Mouse (Mus musculus): ENCODE measurements around the gene Trpv4. TPM values are rescaled to one million over a fixed set of nuclear protein-coding genes. Genes with fewer than 3 reads are reported as not detected.

Trpv4 gene
- polyA plus RNA-seq, 1 experiment, result 127 TPM

DNA sequence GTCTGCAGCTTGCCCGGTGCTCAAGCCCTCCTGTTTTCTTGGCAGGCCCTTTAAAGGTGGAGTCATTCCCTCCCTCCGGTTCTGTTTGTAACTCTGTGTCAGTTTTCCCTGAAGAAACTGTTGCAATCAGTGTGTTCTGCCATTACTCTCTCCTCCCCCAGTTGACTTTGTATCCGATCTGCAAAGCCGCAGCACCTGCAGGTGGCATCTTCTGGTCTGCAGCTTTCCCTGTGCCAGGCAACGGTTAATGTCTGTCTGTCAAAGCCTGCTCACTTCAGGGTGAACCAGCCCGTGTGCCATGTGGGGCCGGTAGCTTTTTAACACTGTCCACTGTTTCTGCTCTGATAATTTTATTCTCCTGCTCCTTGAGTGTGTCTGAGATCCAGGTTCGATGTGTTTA, 61.0 kb downstream of the Trpv4 start:
- Histone ChIP-seq H3K27ac (ENCODE audit: insufficient read depth, low read depth, low read length) (peak overlapping the region; percentile 48; the same call in 1 of the 2 replicates), H3K4me3 (ENCODE audit: insufficient read depth, low read depth, low read length) (no peak overlapping the region), H3K27me3 (replicated peaks; ENCODE audit: control insufficient read depth, insufficient read depth, low read length) (no peaks in the 10 kb centered on the region), H3K4me1 (ENCODE audit: control insufficient read depth, insufficient read depth, low read length) (peaks cover 36% of the 10 kb centered on the region), H3K36me3 (ENCODE audit: control insufficient read depth, insufficient read depth, low read length) (no peaks in the 10 kb centered on the region)
- TF ChIP-seq CTCF (conservative IDR thresholded peaks at IDR 0.05; ENCODE audit: insufficient read depth, insufficient read length, low read depth, low read length), result no peak
- no peak for TF ChIP-seq POLR2A (IDR thresholded peaks at IDR 0.05; ENCODE audit: low read depth, low read length)
- no peak for DNase-seq
- WGBS, result 21% methylated on average over 8 of the region's 8 CpGs

GRCm38 (mm10) chr5:114596604-114597003, 61.6 kb downstream of the Trpv4 start:
- peak; percentile 56 for DNase-seq
- 25% methylated on average over 10 of the region's 10 CpGs for WGBS
- peaks cover 36% of the 10 kb centered on the region for H3K4me1 ChIP-seq (ENCODE audit: control insufficient read depth, insufficient read depth, low read length)

DNA sequence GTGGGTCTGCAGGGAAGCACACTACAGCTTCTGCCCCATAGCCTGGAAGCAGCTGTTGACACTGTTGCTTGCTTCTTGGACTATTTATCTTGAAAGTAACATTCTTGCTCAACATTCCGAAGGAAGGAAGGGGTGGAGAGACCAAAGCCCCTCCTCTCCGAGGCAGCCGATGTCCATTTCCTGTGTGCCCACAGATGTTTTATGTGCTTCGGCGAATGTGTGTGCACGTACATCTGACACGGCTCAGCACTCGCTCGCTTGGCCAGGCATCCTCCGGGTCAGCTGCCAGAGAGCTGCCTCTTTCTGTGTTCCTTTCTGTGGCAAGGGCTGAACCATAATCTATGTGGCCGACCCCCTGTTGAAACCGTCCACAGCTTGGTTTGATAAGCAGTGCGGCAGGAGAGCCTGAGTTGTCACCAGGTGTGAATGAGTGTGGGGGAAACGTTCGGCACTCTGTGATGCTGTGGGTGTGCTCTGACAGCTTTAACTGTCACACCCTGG, 63.4 kb downstream of the Trpv4 start:
- peak overlapping the region; percentile 83 for H3K27ac ChIP-seq (ENCODE audit: insufficient read depth, low read depth, low read length)
- H3K27me3 ChIP-seq (replicated peaks; ENCODE audit: control insufficient read depth, insufficient read depth, low read length), result no peaks in the 10 kb centered on the region
- WGBS, result 24% methylated on average over 15 of the region's 15 CpGs
- no peak overlapping the region for H3K4me3 ChIP-seq (ENCODE audit: insufficient read depth, low read depth, low read length)
- H3K4me1 ChIP-seq (ENCODE audit: control insufficient read depth, insufficient read depth, low read length), result peaks cover 36% of the 10 kb centered on the region
- peak; percentile 73 for DNase-seq
- TF ChIP-seq POLR2A (IDR thresholded peaks at IDR 0.05; ENCODE audit: low read depth, low read length), result no peak
- no peak for TF ChIP-seq CTCF (conservative IDR thresholded peaks at IDR 0.05; ENCODE audit: insufficient read depth, insufficient read length, low read depth, low read length)
- H3K36me3 ChIP-seq (ENCODE audit: control insufficient read depth, insufficient read depth, low read length), result no peaks in the 10 kb centered on the region

More at GRCm38 (mm10) chr5:114596604-114597003, 61.6 kb downstream of the Trpv4 start:
- Histone ChIP-seq H3K4me3 (ENCODE audit: insufficient read depth, low read depth, low read length) (no peak overlapping the region), H3K27me3 (replicated peaks; ENCODE audit: control insufficient read depth, insufficient read depth, low read length) (no peaks in the 10 kb centered on the region), H3K27ac (ENCODE audit: insufficient read depth, low read depth, low read length) (peak overlapping the region; percentile 48), H3K36me3 (ENCODE audit: control insufficient read depth, insufficient read depth, low read length) (no peaks in the 10 kb centered on the region)
- TF ChIP-seq CTCF (conservative IDR thresholded peaks at IDR 0.05; ENCODE audit: insufficient read depth, insufficient read length, low read depth, low read length) (no peak), POLR2A (IDR thresholded peaks at IDR 0.05; ENCODE audit: low read depth, low read length) (no peak)

- H3K4me1 ChIP-seq (ENCODE audit: control insufficient read depth, insufficient read depth, low read length), result peaks cover 40% of the 10 kb centered on the region
- no peak for TF ChIP-seq CTCF (conservative IDR thresholded peaks at IDR 0.05; ENCODE audit: insufficient read depth, insufficient read length, low read depth, low read length)
- no peak for TF ChIP-seq POLR2A (IDR thresholded peaks at IDR 0.05; ENCODE audit: low read depth, low read length)
- no peaks in the 10 kb centered on the region for H3K36me3 ChIP-seq (ENCODE audit: control insufficient read depth, insufficient read depth, low read length)
- no peaks in the 10 kb centered on the region for H3K27me3 ChIP-seq (replicated peaks; ENCODE audit: control insufficient read depth, insufficient read depth, low read length)
- DNase-seq, result peak; percentile 64
- no peak overlapping the region for H3K4me3 ChIP-seq (ENCODE audit: insufficient read depth, low read depth, low read length)
- 43% methylated on average over 5 of the region's 5 CpGs for WGBS
- H3K27ac ChIP-seq (ENCODE audit: insufficient read depth, low read depth, low read length), result peak overlapping the region; percentile 83
Observed at GRCm38 (mm10) chr5:114593949-114594348, 64.3 kb downstream of the Trpv4 start.

DNA sequence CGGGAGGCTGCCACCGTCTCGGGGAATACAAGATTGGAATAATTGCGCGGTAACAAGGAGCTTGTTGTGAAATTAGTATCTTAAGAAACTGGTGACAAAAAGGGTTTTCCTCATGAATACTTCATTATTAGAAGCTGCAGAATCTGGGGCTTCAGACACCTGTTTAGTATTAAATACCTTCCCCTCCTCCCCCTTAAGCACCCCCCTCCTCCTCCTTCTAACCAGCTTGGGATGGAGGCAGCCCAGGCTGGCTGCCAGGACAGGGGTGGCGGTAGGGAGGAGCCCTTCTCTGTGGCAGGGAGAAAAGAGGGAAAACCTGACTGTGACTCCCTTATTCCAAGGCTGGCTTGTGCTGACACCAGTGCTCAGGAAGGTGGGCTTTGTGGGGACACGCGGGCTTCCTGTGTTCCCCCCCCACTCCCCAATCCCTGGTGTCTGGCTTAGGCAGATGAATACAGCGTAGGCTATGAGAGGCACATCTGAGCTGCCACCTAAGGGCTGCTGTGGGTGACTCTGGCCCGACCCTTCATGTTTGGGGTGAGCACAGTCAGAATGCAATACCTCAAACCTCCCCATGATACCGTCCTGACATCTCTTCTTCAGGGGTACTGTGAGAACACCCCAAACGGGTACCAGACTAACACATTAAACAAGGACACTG, 64.9 kb downstream of the Trpv4 start:
- Histone ChIP-seq H3K4me1 (ENCODE audit: control insufficient read depth, insufficient read depth, low read length) (peaks cover 47% of the 10 kb centered on the region), H3K36me3 (ENCODE audit: control insufficient read depth, insufficient read depth, low read length) (no peaks in the 10 kb centered on the region), H3K27me3 (replicated peaks; ENCODE audit: control insufficient read depth, insufficient read depth, low read length) (no peaks in the 10 kb centered on the region), H3K4me3 (ENCODE audit: insufficient read depth, low read depth, low read length) (no peak overlapping the region), H3K27ac (ENCODE audit: insufficient read depth, low read depth, low read length) (peak overlapping the region; percentile 83)
- TF ChIP-seq CTCF (conservative IDR thresholded peaks at IDR 0.05; ENCODE audit: insufficient read depth, insufficient read length, low read depth, low read length) (no peak), POLR2A (IDR thresholded peaks at IDR 0.05; ENCODE audit: low read depth, low read length) (no peak)
- 50% methylated on average over 12 of the region's 12 CpGs for WGBS
- peak; percentile 43 for DNase-seq

GRCm38 (mm10) chr5:114592463-114593160, 65.6 kb downstream of the Trpv4 start:
- 66% methylated on average over 19 of the region's 19 CpGs for WGBS
- DNase-seq, result no peak
- H3K36me3 ChIP-seq (ENCODE audit: control insufficient read depth, insufficient read depth, low read length), result no peaks in the 10 kb centered on the region
- TF ChIP-seq CTCF (conservative IDR thresholded peaks at IDR 0.05; ENCODE audit: insufficient read depth, insufficient read length, low read depth, low read length) (no peak), POLR2A (IDR thresholded peaks at IDR 0.05; ENCODE audit: low read depth, low read length) (no peak)
- no peaks in the 10 kb centered on the region for H3K27me3 ChIP-seq (replicated peaks; ENCODE audit: control insufficient read depth, insufficient read depth, low read length)
- no peak overlapping the region for H3K27ac ChIP-seq (ENCODE audit: insufficient read depth, low read depth, low read length)
- no peak overlapping the region for H3K4me3 ChIP-seq (ENCODE audit: insufficient read depth, low read depth, low read length)
- H3K4me1 ChIP-seq (ENCODE audit: control insufficient read depth, insufficient read depth, low read length), result peaks cover 49% of the 10 kb centered on the region

DNA sequence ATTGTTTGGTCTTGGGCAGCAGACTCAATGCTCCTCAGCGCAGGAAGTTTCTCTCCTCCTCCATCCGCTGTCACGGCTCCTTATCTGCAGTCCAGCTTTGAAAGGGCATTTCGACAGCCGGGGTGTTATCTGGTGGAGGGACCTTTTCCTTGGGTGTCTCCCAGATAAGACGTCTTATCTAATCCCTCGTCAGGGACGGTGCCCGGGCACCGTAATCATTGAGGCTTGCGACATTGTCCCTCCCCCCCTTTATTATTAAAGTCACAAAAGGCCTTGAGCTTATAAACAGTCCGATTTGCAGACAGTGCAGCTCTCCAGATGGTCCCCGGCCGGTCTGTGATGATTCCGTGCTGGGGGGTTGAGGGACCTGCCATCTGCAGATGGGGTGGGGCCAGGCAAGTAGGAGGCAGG, 67.1 kb downstream of the Trpv4 start:
- H3K27ac ChIP-seq (ENCODE audit: insufficient read depth, low read depth, low read length), result no peak overlapping the region

More for the DNA sequence above, 67.1 kb downstream of the Trpv4 start:
- Histone ChIP-seq H3K4me3 (ENCODE audit: insufficient read depth, low read depth, low read length) (no peak overlapping the region), H3K27me3 (replicated peaks; ENCODE audit: control insufficient read depth, insufficient read depth, low read length) (no peaks in the 10 kb centered on the region), H3K4me1 (ENCODE audit: control insufficient read depth, insufficient read depth, low read length) (peaks cover 35% of the 10 kb centered on the region), H3K36me3 (ENCODE audit: control insufficient read depth, insufficient read depth, low read length) (no peaks in the 10 kb centered on the region)
- DNase-seq, result no peak
- TF ChIP-seq CTCF (conservative IDR thresholded peaks at IDR 0.05; ENCODE audit: insufficient read depth, insufficient read length, low read depth, low read length) (no peak), POLR2A (IDR thresholded peaks at IDR 0.05; ENCODE audit: low read depth, low read length) (no peak)
- WGBS, result 61% methylated on average over 15 of the region's 15 CpGs

Data from kidney, adult 2 months (tissue).